Mouse (Mus musculus) hindbrain, embryonic 13.5 days (tissue): ENCODE measurements around the gene Pdgfb. TPM values are rescaled to one million over a fixed set of nuclear protein-coding genes. Genes with fewer than 3 reads are reported as not detected.

Experiments used
- ATAC-seq: fragments of 200-750 bp; cut with Nextera tagmentation; 2 replicates; pipeline ENCODE4 v1.8.0; 2017; ENCODE audit warnings: moderate TSS enrichment; ENCODE audit not compliant: low FRiP score
- H3K27ac ChIP-seq: fragments of 300-500 bp; sonication (generic); 2 replicates; pipeline ENCODE4 v1.5.1; 2015; ENCODE audit warnings: inconsistent platforms, mild to moderate bottlenecking, moderate library complexity
- H3K27me3 ChIP-seq: fragments of 300-500 bp; sonication (generic); 2 replicates; pipeline ENCODE4 v1.6.1; 2015; ENCODE audit warnings: mild to moderate bottlenecking, inconsistent platforms
- H3K36me3 ChIP-seq: fragments of 300-500 bp; sonication (generic); 2 replicates; pipeline ENCODE4 v1.6.1; 2015; ENCODE audit warnings: mild to moderate bottlenecking, inconsistent platforms
- H3K4me1 ChIP-seq: fragments of 300-500 bp; sonication (generic); replicated peaks from 2 replicates; pipeline ENCODE4 v1.6.1; 2015; ENCODE audit warnings: inconsistent platforms
- H3K4me2 ChIP-seq: fragments of 300-500 bp; sonication (generic); 2 replicates; pipeline ENCODE4 v1.6.1; 2015; ENCODE audit warnings: inconsistent platforms, mild to moderate bottlenecking, moderate library complexity
- H3K4me3 ChIP-seq: fragments of 300-500 bp; sonication (generic); 2 replicates; pipeline ENCODE4 v1.5.1; 2015; ENCODE audit warnings: mild to moderate bottlenecking, inconsistent platforms
- H3K9ac ChIP-seq: fragments of 300-500 bp; sonication (generic); 2 replicates; pipeline ENCODE4 v1.6.1; 2015; ENCODE audit warnings: mild to moderate bottlenecking, inconsistent platforms
- H3K9me3 ChIP-seq: fragments of 300-500 bp; sonication (generic); 2 replicates; pipeline ENCODE4 v1.6.1; 2016; ENCODE audit warnings: inconsistent platforms
- WGBS: fragments of 180-500 bp; shearing (Covaris S2); methylation state at CpG from one replicate; pipeline ENCODE4 v1.1.7; 2015; 5-methylcytosine and 5-hydroxymethylcytosine counted together
- polyA plus RNA-seq: library from polyadenylated mRNA; unstranded; fragments of >200 nt; fragmentation: Nextera tagmentation; extraction: Ambion mirVana; gene quantifications from 2 replicates; pipeline ENCODE4 v1.2.1, GENCODE M21; 2015

The Pdgfb gene
- polyA plus RNA-seq, 1 experiment from 2014 or later: 2.4 TPM

DNA sequence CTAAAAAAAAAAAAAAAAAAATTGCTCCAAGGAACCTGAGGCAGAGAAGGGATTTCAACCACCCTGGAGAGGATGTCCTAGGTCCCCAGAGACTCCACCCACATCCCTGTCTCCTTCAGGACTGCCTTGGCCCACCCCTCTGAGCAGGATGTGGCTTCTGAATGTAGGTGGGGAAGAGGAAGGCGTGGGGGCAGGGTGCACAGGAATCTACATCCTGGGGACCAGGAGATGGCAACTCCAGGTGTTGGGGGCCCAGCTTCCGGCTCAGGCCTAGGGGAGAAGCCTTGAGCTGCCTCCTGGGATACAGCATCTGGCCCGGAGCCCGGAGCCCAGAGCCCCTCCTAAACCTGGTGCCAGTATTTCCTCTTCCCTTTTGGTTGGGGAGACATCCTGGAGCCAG is 35.3 kb upstream of the Pdgfb start:
- WGBS: 83% methylated on average over 4 of the region's 4 CpGs
- peaks cover under 1% of the 10 kb centered on the region; the same call in 1 of the 2 replicates for H3K4me1 ChIP-seq
- H3K36me3 ChIP-seq: no peaks in the 10 kb centered on the region
- no peak overlapping the region for H3K4me3 ChIP-seq
- ATAC-seq: no peak
- H3K9me3 ChIP-seq: 0 out of 2 replicates have a peak, but pooled peaks cover 5% of the 10 kb centered on the region
- H3K4me2 ChIP-seq: no peak overlapping the region
- no peak overlapping the region for H3K27ac ChIP-seq
- no peaks in the 10 kb centered on the region for H3K27me3 ChIP-seq
- H3K9ac ChIP-seq: no peak overlapping the region

DNA sequence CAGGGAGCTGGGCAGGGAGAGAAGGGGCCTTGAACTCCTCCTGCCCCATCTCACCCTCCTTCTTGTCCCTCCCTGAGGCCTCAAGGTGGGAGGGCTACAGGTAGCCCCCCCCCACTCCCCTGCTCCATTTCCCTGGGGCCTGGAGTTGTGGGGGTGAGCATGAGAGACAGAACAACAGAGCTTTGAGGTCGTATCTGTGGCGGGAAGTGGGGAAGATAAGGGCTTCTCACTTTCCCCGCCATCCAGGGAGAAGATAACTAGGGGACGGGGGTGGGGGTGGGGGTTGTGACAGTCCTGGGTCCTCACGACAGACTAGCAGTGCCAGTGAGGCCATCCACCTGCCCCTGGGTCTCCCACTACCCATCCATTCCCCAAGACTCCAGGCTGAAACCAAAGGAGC is 33.2 kb upstream of the Pdgfb start:
- 64% methylated on average over 5 of the region's 5 CpGs for WGBS
- Histone ChIP-seq H3K9me3 (0 out of 2 replicates have a peak, but pooled peaks cover 5% of the 10 kb centered on the region), H3K4me3 (no peak overlapping the region), H3K36me3 (no peaks in the 10 kb centered on the region), H3K9ac (no peak overlapping the region), H3K4me1 (no peaks in the 10 kb centered on the region), H3K4me2 (no peak overlapping the region), H3K27me3 (no peaks in the 10 kb centered on the region), H3K27ac (no peak overlapping the region)
- no peak for ATAC-seq

DNA sequence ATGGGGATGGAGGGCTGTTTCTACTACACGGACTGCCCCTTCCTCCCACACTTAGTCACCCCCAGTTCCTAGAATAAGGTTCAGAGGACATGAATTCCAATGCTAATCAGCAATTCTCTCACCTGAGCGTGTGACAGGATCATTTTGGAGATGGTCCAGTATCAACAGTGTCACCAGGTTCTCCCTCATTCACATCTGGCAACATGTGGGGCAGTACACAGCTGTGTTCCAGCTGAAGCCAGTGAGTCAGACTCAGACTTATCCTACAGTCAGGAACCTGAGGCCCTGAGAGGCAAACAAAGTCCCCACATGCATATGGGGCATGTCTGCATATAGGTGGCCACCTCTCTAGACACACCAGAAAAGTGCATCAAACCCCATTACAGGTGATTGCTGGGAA is 32.5 kb upstream of the Pdgfb start:
- 0 out of 2 replicates have a peak, but pooled peaks cover 5% of the 10 kb centered on the region for H3K9me3 ChIP-seq
- H3K36me3 ChIP-seq: no peaks in the 10 kb centered on the region
- no peak overlapping the region for H3K4me2 ChIP-seq

DNA sequence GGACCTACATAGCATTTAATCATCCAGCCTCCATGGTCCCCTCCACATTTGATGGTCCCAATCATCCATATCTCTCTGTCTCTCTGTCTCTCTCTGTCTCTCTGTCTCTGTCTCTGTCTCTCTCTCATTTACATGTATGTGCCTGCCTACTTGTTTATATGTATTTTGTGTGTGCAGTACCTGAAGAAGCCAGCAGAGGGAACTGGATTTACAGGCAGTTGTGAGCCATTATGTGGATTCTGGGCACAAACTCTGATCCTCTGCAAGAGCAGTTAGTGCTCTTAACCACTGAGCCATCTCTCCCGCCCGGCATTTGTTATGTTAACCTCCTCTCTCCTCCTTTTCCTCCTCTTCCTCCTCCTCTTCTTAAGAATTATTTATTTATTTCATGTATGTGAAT is 31.0 kb upstream of the Pdgfb start:
- H3K9me3 ChIP-seq: 0 out of 2 replicates have a peak, but pooled peaks cover 5% of the 10 kb centered on the region
- H3K4me3 ChIP-seq: no peak overlapping the region
- H3K36me3 ChIP-seq: no peaks in the 10 kb centered on the region
- ATAC-seq: no peak
- H3K4me1 ChIP-seq: no peaks in the 10 kb centered on the region
- 97% methylated on average over 2 of the region's 2 CpGs for WGBS
- no peak overlapping the region for H3K4me2 ChIP-seq
- no peak overlapping the region for H3K9ac ChIP-seq
- H3K27me3 ChIP-seq: no peaks in the 10 kb centered on the region
- no peak overlapping the region for H3K27ac ChIP-seq

More for the DNA sequence above, 32.5 kb upstream of the Pdgfb start:
- ATAC-seq: no peak
- no peaks in the 10 kb centered on the region for H3K27me3 ChIP-seq
- no peak overlapping the region for H3K27ac ChIP-seq
- no peak overlapping the region for H3K4me3 ChIP-seq
- H3K4me1 ChIP-seq: no peaks in the 10 kb centered on the region
- WGBS: 83% methylated on average over 2 of the region's 2 CpGs
- no peak overlapping the region for H3K9ac ChIP-seq

DNA sequence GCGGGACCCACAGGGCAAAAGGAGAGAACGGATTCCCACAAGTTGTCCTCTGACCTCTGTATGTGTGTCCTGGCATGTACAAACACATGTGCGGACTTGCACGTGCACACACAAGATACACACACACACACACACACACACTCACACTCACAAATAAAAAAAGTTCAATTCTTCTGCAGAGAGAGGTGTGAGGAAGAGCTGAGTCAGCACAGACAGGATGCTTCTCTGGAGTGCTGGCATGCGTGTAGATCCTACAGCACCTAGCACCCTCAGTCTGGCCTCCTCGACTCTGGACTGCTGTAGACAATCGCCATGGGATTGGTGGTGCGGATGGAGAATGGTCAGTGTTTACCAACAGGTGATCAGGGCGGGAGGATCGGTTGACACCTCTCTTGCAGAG is 29.5 kb upstream of the Pdgfb start:
- no peak overlapping the region for H3K4me3 ChIP-seq
- ATAC-seq: no peak
- H3K36me3 ChIP-seq: no peaks in the 10 kb centered on the region
- 93% methylated on average over 10 of the region's 10 CpGs for WGBS
- H3K4me1 ChIP-seq: no peaks in the 10 kb centered on the region
- no peak overlapping the region for H3K9ac ChIP-seq
- 0 out of 2 replicates have a peak, but pooled peaks cover 5% of the 10 kb centered on the region for H3K9me3 ChIP-seq
- no peak overlapping the region for H3K4me2 ChIP-seq
- no peaks in the 10 kb centered on the region for H3K27me3 ChIP-seq
- no peak overlapping the region for H3K27ac ChIP-seq

DNA sequence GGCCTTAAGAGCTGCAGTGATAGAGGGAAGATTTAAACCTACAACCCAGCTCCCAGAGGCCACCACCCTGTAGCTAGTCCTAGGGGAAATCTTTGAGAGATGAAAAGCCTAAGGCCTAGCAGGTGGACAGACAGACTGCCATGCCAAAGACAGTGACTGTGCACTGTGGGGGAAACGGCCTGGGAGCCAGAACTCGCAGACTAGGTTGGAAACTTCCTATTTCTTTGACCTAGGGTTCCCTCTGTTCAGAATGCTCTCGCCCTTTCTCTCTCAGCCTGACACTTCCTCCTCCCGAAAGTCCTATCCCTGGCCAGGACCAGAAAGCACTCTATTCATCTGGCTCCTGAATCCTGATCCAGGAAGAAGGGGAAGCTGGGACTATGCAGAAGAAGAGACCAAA is 27.4 kb upstream of the Pdgfb start:
- 75% methylated on average over 4 of the region's 4 CpGs for WGBS
- no peaks in the 10 kb centered on the region for H3K4me1 ChIP-seq

DNA sequence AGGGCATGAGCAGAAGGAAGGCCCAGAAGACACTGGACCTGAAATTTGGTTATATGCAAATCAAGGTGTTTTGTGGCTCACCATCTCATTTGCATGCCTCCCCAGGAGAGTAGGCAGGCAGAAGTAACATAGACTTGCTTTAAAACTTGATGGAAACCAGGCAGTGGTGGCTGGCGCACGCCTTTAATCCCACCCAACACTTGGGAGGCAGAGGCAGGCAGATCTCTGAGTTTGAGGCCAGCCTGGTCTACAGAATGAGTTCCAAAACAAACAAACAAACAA is 23.3 kb upstream of the Pdgfb start:
- H3K4me1 ChIP-seq: no peaks in the 10 kb centered on the region
- no peak for ATAC-seq
- no peak overlapping the region for H3K4me3 ChIP-seq
- H3K36me3 ChIP-seq: no peaks in the 10 kb centered on the region
- no peak overlapping the region for H3K4me2 ChIP-seq
- WGBS: 96% methylated on average over 2 of the region's 2 CpGs
- H3K27ac ChIP-seq: no peak overlapping the region
- H3K9me3 ChIP-seq: no peaks in the 10 kb centered on the region
- H3K9ac ChIP-seq: no peak overlapping the region
- H3K27me3 ChIP-seq: no peaks in the 10 kb centered on the region

More for the DNA sequence above, 27.4 kb upstream of the Pdgfb start:
- no peaks in the 10 kb centered on the region for H3K27me3 ChIP-seq
- H3K9me3 ChIP-seq: 0 out of 2 replicates have a peak, but pooled peaks cover 5% of the 10 kb centered on the region
- H3K4me3 ChIP-seq: no peak overlapping the region
- H3K27ac ChIP-seq: no peak overlapping the region
- no peak overlapping the region for H3K9ac ChIP-seq
- no peaks in the 10 kb centered on the region for H3K36me3 ChIP-seq
- no peak for ATAC-seq
- no peak overlapping the region for H3K4me2 ChIP-seq

DNA sequence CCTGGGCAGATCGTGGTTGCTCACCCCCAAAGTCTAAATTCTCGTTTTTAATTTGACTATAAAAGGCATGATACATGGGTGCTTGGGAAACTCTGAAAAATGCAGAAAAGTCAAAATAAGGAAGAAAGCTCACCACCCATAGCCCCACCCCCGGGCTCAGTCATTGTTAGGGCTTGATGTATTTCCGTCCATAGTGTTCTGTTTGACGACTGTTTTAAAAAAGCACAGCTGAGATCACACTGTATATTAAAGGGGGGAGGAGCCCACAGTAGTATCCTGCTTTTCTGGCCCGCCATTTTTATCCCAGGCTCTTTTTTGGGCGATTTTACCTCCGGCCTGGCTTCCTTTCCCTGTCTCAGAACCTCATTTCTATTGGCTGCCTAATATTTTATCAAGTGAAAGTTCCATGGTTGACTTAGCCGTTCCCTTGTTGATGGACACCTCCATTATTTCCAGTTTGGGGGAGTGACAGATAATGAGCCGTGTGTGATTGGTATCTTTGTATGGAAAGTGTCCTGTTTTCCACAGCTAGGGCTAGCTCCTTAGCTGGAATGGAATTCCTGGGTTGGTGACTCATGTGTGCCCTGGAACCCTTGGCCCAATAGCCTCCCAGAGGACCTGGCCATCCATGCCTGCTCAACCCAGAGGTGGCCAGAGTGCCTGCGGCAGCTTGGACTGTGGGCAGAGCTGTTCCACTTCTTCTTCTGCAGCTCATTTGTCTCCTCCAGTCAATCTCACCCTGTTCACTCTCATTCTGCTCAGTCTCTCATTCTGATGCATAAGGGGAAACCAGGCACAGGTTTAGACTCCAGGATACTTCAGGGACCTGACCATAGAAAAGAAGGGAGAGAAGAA is 22.7 kb upstream of the Pdgfb start:
- H3K9ac ChIP-seq: no peak overlapping the region
- no peak overlapping the region for H3K4me3 ChIP-seq
- H3K27me3 ChIP-seq: no peaks in the 10 kb centered on the region
- 82% methylated on average over 11 of the region's 11 CpGs for WGBS
- no peaks in the 10 kb centered on the region for H3K9me3 ChIP-seq
- no peaks in the 10 kb centered on the region for H3K36me3 ChIP-seq
- no peaks in the 10 kb centered on the region for H3K4me1 ChIP-seq
- no peak overlapping the region for H3K4me2 ChIP-seq
- no peak for ATAC-seq
- no peak overlapping the region for H3K27ac ChIP-seq

DNA sequence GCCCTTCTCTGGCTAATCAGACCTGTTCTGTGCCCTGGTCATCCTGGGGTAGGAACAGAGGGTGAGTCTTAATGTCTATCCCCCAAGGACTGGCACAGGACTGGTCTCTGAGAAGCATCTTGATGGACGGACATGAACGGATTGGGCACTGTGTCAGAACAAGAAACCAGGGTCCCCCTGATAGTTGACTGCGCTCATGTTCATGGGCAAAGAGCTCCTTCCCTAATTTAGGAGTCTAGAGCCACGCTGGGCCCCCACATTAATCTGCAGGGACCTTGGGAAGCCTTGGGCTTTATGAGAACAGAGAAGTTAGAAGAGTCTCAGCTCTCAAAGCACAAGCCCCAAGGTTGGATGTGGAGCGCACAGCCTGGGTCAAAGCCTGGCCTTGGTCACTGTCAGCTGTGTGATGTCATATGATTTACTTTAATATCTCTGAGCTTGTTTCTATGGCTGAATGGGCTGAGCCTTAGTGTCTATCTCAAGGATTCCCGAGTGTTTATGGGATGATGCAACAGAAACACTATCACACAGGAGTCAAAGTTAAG is 20.6 kb upstream of the Pdgfb start:
- Histone ChIP-seq H3K9me3 (no peaks in the 10 kb centered on the region), H3K27me3 (no peaks in the 10 kb centered on the region), H3K36me3 (no peaks in the 10 kb centered on the region), H3K4me1 (no peaks in the 10 kb centered on the region), H3K4me3 (no peak overlapping the region), H3K27ac (no peak overlapping the region), H3K9ac (no peak overlapping the region), H3K4me2 (no peak overlapping the region)
- 87% methylated on average over 6 of the region's 6 CpGs for WGBS
- ATAC-seq: no peak

DNA sequence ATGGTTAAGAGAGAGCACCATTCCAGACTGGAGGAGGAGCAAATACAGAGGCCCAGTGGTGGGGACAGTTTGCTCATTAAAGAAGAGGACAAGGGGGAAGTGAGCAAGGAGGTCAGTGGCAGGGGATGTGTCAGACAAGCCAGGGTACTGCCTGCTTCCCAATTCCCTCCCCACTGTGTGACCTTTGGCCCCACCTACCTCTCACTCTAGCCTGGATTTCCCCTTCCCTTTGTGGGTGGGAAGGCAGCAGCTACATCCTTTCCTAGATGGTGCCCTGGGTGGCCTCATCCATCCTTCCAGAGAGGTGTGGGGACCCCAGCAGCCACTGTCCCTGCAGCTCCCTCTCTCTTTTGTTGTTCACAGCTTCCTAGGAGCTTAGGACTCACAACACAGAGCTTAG is 20.1 kb upstream of the Pdgfb start:
- H3K9ac ChIP-seq: no peak overlapping the region
- H3K4me2 ChIP-seq: no peak overlapping the region
- no peak for ATAC-seq
- no peaks in the 10 kb centered on the region for H3K4me1 ChIP-seq
- no peaks in the 10 kb centered on the region for H3K27me3 ChIP-seq
- no peak overlapping the region for H3K4me3 ChIP-seq
- H3K27ac ChIP-seq: no peak overlapping the region
- no peaks in the 10 kb centered on the region for H3K9me3 ChIP-seq
- no peaks in the 10 kb centered on the region for H3K36me3 ChIP-seq

DNA sequence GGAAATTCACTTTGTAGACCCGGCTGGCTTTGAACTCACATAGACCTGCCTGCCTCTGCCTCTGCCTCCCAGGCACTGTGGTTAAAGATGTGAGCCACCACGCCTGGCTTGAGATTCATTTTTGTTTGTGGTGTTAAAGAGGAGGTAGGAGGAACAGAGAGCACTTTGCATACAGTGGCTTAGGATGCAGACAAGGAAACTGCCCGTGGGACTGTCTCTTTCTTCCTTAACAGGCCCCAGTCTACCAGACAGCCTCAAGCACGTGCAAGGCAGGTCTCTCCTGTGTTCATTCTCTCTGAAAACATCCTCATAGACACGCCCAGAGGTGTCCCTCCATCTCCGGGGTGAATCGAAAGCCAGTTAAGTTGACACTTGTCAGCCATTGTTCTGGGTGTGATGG is 19.6 kb upstream of the Pdgfb start:
- H3K27me3 ChIP-seq: no peaks in the 10 kb centered on the region
- H3K4me2 ChIP-seq: no peak overlapping the region
- 74% methylated on average over 7 of the region's 7 CpGs for WGBS
- no peak overlapping the region for H3K4me3 ChIP-seq
- H3K36me3 ChIP-seq: no peaks in the 10 kb centered on the region
- H3K4me1 ChIP-seq: no peaks in the 10 kb centered on the region
- no peak overlapping the region for H3K27ac ChIP-seq
- ATAC-seq: no peak
- no peak overlapping the region for H3K9ac ChIP-seq
- no peaks in the 10 kb centered on the region for H3K9me3 ChIP-seq

DNA sequence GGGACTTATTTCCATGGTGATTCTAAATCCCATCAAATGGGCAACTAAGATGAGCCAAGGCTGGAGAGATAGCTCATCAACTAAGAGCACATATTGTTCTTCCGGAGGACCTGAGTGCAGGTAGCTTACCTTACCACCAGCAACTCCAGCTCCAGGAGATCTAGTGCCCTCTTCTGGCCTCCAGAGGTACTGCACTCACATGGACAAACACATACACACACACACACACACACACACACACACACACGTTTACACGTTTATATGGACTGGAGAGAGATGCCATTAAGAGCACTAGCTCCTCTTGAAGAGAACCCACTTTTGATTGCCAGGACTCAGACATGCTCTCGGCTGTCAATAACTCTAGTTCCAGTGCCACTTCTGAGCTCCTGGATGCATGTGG is 16.4 kb upstream of the Pdgfb start:
- Histone ChIP-seq H3K4me2 (no peak overlapping the region), H3K4me1 (peaks cover 9% of the 10 kb centered on the region), H3K9me3 (no peaks in the 10 kb centered on the region), H3K36me3 (no peaks in the 10 kb centered on the region), H3K27me3 (0 out of 2 replicates have a peak, but pooled peaks cover 4% of the 10 kb centered on the region), H3K4me3 (no peak overlapping the region), H3K9ac (no peak overlapping the region), H3K27ac (no peak overlapping the region)
- WGBS: 86% methylated on average over 4 of the region's 4 CpGs
- ATAC-seq: no peak

DNA sequence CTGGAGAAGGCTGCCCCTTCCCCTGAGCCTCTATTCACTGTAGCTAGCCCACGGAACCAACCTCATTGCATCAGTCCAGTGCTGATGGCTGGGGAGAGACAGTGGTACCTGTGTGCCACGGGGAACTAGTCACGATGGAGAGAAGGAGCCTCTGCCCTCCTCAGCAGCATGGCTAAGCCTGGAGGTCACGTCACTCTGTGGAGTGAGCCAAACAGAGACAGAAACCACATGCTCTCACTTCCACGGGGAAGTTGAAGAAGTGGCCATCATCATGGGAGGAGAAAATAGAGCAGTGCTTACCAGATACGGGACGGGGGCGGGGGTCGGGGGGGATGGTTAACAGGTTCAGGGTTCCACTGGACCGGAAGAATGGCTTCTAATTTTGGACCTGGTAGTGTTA is 15.6 kb upstream of the Pdgfb start:
- no peak overlapping the region for H3K4me3 ChIP-seq
- no peak overlapping the region for H3K4me2 ChIP-seq
- no peak for ATAC-seq
- peaks cover 14% of the 10 kb centered on the region for H3K4me1 ChIP-seq
- no peaks in the 10 kb centered on the region for H3K9me3 ChIP-seq
- 0 out of 2 replicates have a peak, but pooled peaks cover 4% of the 10 kb centered on the region for H3K27me3 ChIP-seq
- no peak overlapping the region for H3K9ac ChIP-seq
- no peak overlapping the region for H3K27ac ChIP-seq
- WGBS: 94% methylated on average over 10 of the region's 10 CpGs
- no peaks in the 10 kb centered on the region for H3K36me3 ChIP-seq
